Mouse (Mus musculus) forebrain, embryonic 13.5 days (tissue): Measurements from ENCODE around the gene Atp8b3. TPM values are rescaled to one million over a fixed set of nuclear protein-coding genes. Genes with fewer than 3 reads are reported as not detected.
A peak's percentile ranks its signal among the peaks of the same experiment; 100 is the strongest.

Experiments used
- ATAC-seq: fragments of 200-750 bp; cut with Nextera tagmentation; 2 replicates; pipeline ENCODE4 v1.8.0; 2017
- H3K27ac ChIP-seq: fragments of 300-500 bp; sonication (generic); 2 replicates; pipeline ENCODE4 v1.5.1; 2015; ENCODE audit warnings: inconsistent platforms, mild to moderate bottlenecking, moderate library complexity
- H3K27me3 ChIP-seq: fragments of 300-500 bp; sonication (generic); 2 replicates; pipeline ENCODE4 v1.6.1; 2015; ENCODE audit warnings: mild to moderate bottlenecking, inconsistent platforms
- H3K36me3 ChIP-seq: fragments of 300-500 bp; sonication (generic); 2 replicates; pipeline ENCODE4 v1.6.1; 2015; ENCODE audit warnings: mild to moderate bottlenecking, inconsistent platforms; ENCODE audit not compliant: poor library complexity, severe bottlenecking
- H3K4me1 ChIP-seq: fragments of 300-500 bp; sonication (generic); 2 replicates; pipeline ENCODE4 v1.6.1; 2015; ENCODE audit warnings: inconsistent platforms
- H3K4me2 ChIP-seq: fragments of 300-500 bp; sonication (generic); 2 replicates; pipeline ENCODE4 v1.6.1; 2015; ENCODE audit warnings: inconsistent platforms, mild to moderate bottlenecking, moderate library complexity
- H3K4me3 ChIP-seq: fragments of 300-500 bp; sonication (generic); 2 replicates; pipeline ENCODE4 v1.5.1; 2015; ENCODE audit warnings: mild to moderate bottlenecking, inconsistent platforms
- H3K9ac ChIP-seq: fragments of 300-500 bp; sonication (generic); 2 replicates; pipeline ENCODE4 v1.6.1; 2015; ENCODE audit warnings: mild to moderate bottlenecking, inconsistent platforms
- H3K9me3 ChIP-seq: fragments of 300-500 bp; sonication (generic); replicated peaks from 2 replicates; pipeline ENCODE4 v1.6.1; 2016; ENCODE audit warnings: inconsistent platforms
- WGBS: fragments of 180-500 bp; shearing (Covaris S2); methylation state at CpG from one replicate; pipeline ENCODE4 v1.1.7; 2015; 5-methylcytosine and 5-hydroxymethylcytosine counted together
- polyA plus RNA-seq: library from polyadenylated mRNA; unstranded; fragments of >200 nt; fragmentation: Nextera tagmentation; extraction: Ambion mirVana; gene quantifications from 2 replicates; pipeline ENCODE4 v1.2.1, GENCODE M21; 2015

Gene Atp8b3
- polyA plus RNA-seq, 1 experiment from 2014 or later, result 0.36 TPM

- Histone ChIP-seq H3K4me1 (peaks cover 53% of the 10 kb centered on the region), H3K4me3 (peak overlapping the region; percentile 74)
Observed at GRCm38 (mm10) chr10:80576351-80577194, 37.6 kb upstream of the Atp8b3 start.

DNA sequence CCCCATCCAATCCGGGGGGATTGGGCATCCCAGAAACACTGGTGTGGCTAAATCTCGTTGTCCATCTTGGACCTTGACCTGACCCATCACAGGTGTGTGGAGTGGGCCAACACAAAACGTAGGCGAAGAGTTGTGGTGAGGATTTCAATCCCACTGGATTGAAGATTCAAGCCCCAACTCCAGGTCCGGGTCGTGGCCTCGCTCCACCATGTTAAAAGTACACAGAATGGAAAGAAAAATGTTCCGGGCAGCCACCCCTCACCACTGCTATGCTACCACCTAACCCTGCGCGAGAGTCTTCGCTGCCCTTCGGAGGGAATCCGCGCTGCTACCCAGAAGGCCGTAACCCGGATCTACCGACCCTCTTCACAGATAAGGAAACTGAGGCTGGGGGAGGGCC lies 37.0 kb upstream of the Atp8b3 start:
- peak overlapping the region; percentile 87 for H3K4me2 ChIP-seq
- no peaks in the 10 kb centered on the region for H3K9me3 ChIP-seq
- ATAC-seq, result no peak
- no peaks in the 10 kb centered on the region for H3K36me3 ChIP-seq
- no peak overlapping the region for H3K27ac ChIP-seq
- peaks cover 59% of the 10 kb centered on the region for H3K4me1 ChIP-seq
- WGBS, result 19% methylated on average over 17 of the region's 17 CpGs
- H3K27me3 ChIP-seq, result no peaks in the 10 kb centered on the region
- H3K9ac ChIP-seq, result peak overlapping the region; percentile 82
- H3K4me3 ChIP-seq, result peak overlapping the region; percentile 74

More at GRCm38 (mm10) chr10:80576351-80577194, 37.6 kb upstream of the Atp8b3 start:
- peak overlapping the region; percentile 87 for H3K27ac ChIP-seq
- H3K9ac ChIP-seq, result peak overlapping the region; percentile 82
- under 1% methylated on average over 59 of the region's 96 CpGs for WGBS
- H3K27me3 ChIP-seq, result no peaks in the 10 kb centered on the region
- no peaks in the 10 kb centered on the region for H3K36me3 ChIP-seq
- no peaks in the 10 kb centered on the region for H3K9me3 ChIP-seq
- peak overlapping the region; percentile 87 for H3K4me2 ChIP-seq
- ATAC-seq, result peak; percentile 9

DNA sequence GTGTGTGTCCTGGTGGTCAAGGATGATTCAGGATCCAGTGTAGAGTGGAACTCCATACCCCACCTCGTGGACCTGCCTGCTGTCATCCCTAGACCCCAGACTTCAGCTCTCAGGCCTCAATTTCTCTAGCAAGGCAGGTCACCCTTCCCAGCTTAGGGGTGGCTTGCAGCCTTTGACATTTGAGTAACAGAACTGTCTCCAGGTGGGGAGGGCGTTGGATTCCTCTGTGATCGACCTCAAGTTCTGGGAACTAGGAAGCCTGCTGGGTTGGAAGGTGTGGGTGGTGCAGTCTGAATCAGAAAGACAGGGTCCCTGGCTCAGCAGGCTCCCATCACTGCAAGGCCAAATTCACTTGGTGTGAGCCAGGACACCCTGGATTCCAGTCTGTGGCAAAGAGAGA lies 36.0 kb upstream of the Atp8b3 start:
- no peak overlapping the region for H3K9ac ChIP-seq

GRCm38 (mm10) chr10:80573944-80574343 lies 35.0 kb upstream of the Atp8b3 start:
- H3K36me3 ChIP-seq, result no peaks in the 10 kb centered on the region
- H3K27me3 ChIP-seq, result no peaks in the 10 kb centered on the region
- no peaks in the 10 kb centered on the region for H3K9me3 ChIP-seq
- H3K27ac ChIP-seq, result no peak overlapping the region
- peak overlapping the region; percentile 18; the same call in 1 of the 2 replicates for H3K4me2 ChIP-seq
- peaks cover 68% of the 10 kb centered on the region for H3K4me1 ChIP-seq
- H3K4me3 ChIP-seq, result no peak overlapping the region
- no peak for ATAC-seq
- 57% methylated on average over 9 of the region's 9 CpGs for WGBS
- peak overlapping the region; percentile 43; the same call in 1 of the 2 replicates for H3K9ac ChIP-seq

More for the DNA sequence above, 36.0 kb upstream of the Atp8b3 start:
- peaks cover 66% of the 10 kb centered on the region for H3K4me1 ChIP-seq
- no peak for ATAC-seq
- H3K27me3 ChIP-seq, result no peaks in the 10 kb centered on the region
- peak overlapping the region; percentile 87; the same call in 1 of the 2 replicates for H3K4me2 ChIP-seq
- 84% methylated on average over 3 of the region's 3 CpGs for WGBS
- no peak overlapping the region for H3K27ac ChIP-seq
- no peaks in the 10 kb centered on the region for H3K9me3 ChIP-seq
- H3K4me3 ChIP-seq, result peak overlapping the region; percentile 74; the same call in 1 of the 2 replicates
- no peaks in the 10 kb centered on the region for H3K36me3 ChIP-seq

GRCm38 (mm10) chr10:80572477-80572876 lies 33.6 kb upstream of the Atp8b3 start:
- Histone ChIP-seq H3K9ac (no peak overlapping the region), H3K27me3 (no peaks in the 10 kb centered on the region), H3K9me3 (no peaks in the 10 kb centered on the region), H3K4me1 (peaks cover 62% of the 10 kb centered on the region), H3K36me3 (peaks cover 14% of the 10 kb centered on the region), H3K4me2 (no peak overlapping the region), H3K27ac (no peak overlapping the region), H3K4me3 (no peak overlapping the region)
- 87% methylated on average over 2 of the region's 2 CpGs for WGBS
- ATAC-seq, result no peak

DNA sequence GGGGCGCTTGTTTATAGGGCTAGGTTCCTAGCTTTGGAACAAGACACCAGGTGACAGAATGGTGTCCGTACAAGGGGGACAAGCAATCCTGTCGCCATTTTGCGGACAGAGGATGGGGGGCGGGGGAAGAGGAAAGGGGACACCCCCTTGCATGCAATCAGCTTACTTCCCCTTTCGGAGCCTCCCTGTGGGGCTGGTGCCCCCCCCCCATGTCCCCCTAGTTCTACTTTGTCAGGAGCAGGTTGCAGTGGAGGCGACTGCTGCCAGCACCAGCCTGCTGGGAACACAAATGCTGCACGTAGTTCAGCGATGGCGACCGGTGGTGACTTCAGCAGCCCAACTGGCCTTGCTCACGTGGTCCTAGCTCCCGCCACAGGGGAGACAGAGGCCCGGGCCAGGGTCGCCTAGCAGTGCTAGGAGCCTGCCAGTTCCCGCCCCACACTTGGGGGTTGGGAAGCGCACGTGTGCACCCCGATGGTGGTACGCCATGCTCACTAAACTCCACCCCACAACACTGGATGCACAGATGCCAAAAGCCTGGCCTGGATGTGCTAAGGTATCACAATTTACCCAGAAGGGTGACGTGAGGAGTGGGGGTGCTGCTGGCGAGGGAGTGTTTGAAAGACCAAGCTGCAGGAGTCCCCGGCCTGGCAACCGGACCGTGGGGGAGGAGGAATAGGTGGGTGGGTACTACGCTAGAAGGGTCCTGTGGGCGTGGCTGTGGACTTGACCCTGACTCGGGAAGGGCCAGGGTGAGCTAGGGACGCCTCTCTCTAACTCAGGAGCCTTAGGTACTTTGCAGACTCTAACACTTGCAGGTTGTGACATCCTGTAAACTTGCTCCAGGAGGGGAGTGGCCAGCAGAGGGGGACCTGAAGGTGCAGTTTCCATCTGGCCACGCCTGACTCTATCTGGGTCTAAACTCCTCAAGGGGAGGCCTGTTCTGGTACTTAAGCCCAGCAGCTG lies 32.2 kb upstream of the Atp8b3 start:
- peaks cover 69% of the 10 kb centered on the region for H3K4me1 ChIP-seq
- WGBS, result 17% methylated on average over 30 of the region's 30 CpGs
- H3K27me3 ChIP-seq, result no peaks in the 10 kb centered on the region
- H3K36me3 ChIP-seq, result peaks cover 16% of the 10 kb centered on the region
- ATAC-seq, result 0 out of 2 replicates have a peak, but pooled peaks have one; percentile 4
- H3K4me2 ChIP-seq, result peak overlapping the region; percentile 52
- no peaks in the 10 kb centered on the region for H3K9me3 ChIP-seq
- peak overlapping the region; percentile 31; the same call in 1 of the 2 replicates for H3K27ac ChIP-seq
- H3K9ac ChIP-seq, result peak overlapping the region; percentile 63
- H3K4me3 ChIP-seq, result peak overlapping the region; percentile 17; the same call in 1 of the 2 replicates

- Histone ChIP-seq H3K9me3 (no peaks in the 10 kb centered on the region), H3K9ac (peak overlapping the region; percentile 63; the same call in 1 of the 2 replicates), H3K27me3 (no peaks in the 10 kb centered on the region), H3K4me3 (no peak overlapping the region), H3K4me2 (peak overlapping the region; percentile 52; the same call in 1 of the 2 replicates), H3K27ac (0 out of 2 replicates have a peak overlapping the region, but pooled peaks have one; percentile 31), H3K4me1 (peaks cover 65% of the 10 kb centered on the region), H3K36me3 (peaks cover 20% of the 10 kb centered on the region)
- 88% methylated on average over 10 of the region's 10 CpGs for WGBS
- no peak for ATAC-seq
Observed at GRCm38 (mm10) chr10:80570419-80570818, 31.5 kb upstream of the Atp8b3 start.

DNA sequence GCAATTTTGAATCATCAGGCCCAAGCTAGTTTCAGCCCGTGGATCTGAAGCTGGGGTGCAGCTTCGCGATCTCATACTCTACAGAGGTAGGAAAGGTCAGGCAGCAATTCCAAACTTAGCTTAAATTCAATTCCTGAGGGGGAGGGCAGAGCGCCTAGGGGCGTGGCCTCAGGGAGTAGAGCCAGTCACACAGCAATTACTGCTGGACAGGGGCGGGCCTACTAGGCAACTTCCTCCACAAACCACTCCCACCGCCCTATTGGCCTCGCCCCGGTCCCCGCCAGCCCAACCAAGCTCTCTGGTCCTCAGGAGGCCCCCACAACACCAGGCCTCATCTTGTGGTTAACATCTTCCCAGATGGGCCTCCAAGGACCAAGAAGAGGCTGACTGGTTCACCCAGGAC lies 30.7 kb upstream of the Atp8b3 start:
- H3K9ac ChIP-seq, result no peak overlapping the region
- WGBS, result 37% methylated on average over 10 of the region's 10 CpGs
- H3K9me3 ChIP-seq, result no peaks in the 10 kb centered on the region
- H3K36me3 ChIP-seq, result peaks cover 20% of the 10 kb centered on the region
- H3K27me3 ChIP-seq, result no peaks in the 10 kb centered on the region
- no peak overlapping the region for H3K4me3 ChIP-seq
- H3K4me2 ChIP-seq, result no peak overlapping the region
- no peak for ATAC-seq
- H3K27ac ChIP-seq, result no peak overlapping the region
- H3K4me1 ChIP-seq, result peaks cover 57% of the 10 kb centered on the region

GRCm38 (mm10) chr10:80568876-80569275 lies 30.0 kb upstream of the Atp8b3 start:
- no peaks in the 10 kb centered on the region for H3K9me3 ChIP-seq
- H3K27ac ChIP-seq, result no peak overlapping the region
- peaks cover 20% of the 10 kb centered on the region for H3K36me3 ChIP-seq
- 95% methylated on average over 29 of the region's 29 CpGs for WGBS
- H3K4me2 ChIP-seq, result no peak overlapping the region
- H3K9ac ChIP-seq, result 0 out of 2 replicates have a peak overlapping the region, but pooled peaks have one; percentile 0
- H3K4me1 ChIP-seq, result peaks cover 50% of the 10 kb centered on the region
- no peaks in the 10 kb centered on the region for H3K27me3 ChIP-seq
- no peak for ATAC-seq
- H3K4me3 ChIP-seq, result no peak overlapping the region

- Histone ChIP-seq H3K4me3 (peak overlapping the region; percentile 9; the same call in 1 of the 2 replicates), H3K4me1 (peaks cover 41% of the 10 kb centered on the region), H3K27me3 (no peaks in the 10 kb centered on the region), H3K27ac (peak overlapping the region; percentile 83), H3K9me3 (no peaks in the 10 kb centered on the region), H3K36me3 (peaks cover 20% of the 10 kb centered on the region), H3K4me2 (peak overlapping the region; percentile 47), H3K9ac (peak overlapping the region; percentile 41)
- WGBS, result 9% methylated on average over 17 of the region's 17 CpGs
- peak; percentile 68 for ATAC-seq
Observed at GRCm38 (mm10) chr10:80566375-80567092, 27.6 kb upstream of the Atp8b3 start.
